Mouse (Mus musculus) limb, embryonic 12.5 days (tissue): ENCODE measurements around the gene Plscr2. TPM values are rescaled to one million over a fixed set of nuclear protein-coding genes. Genes with fewer than 3 reads are reported as not detected.

Experiments
- ATAC-seq: fragments of 200-750 bp; cut with Nextera tagmentation; 2 replicates; pipeline ENCODE4 v1.8.0; 2017; ENCODE audit warnings: low read depth, moderate TSS enrichment; ENCODE audit not compliant: insufficient number of reproducible peaks, insufficient read depth, low FRiP score, low TSS enrichment
- H3K27ac ChIP-seq: fragments of 300-500 bp; sonication (generic); 2 replicates; pipeline ENCODE4 v1.5.1; 2016; ENCODE audit warnings: mild to moderate bottlenecking, moderate library complexity
- H3K27me3 ChIP-seq: fragments of 300-500 bp; sonication (generic); 2 replicates; pipeline ENCODE4 v1.6.1; 2016; ENCODE audit warnings: mild to moderate bottlenecking, moderate library complexity
- H3K36me3 ChIP-seq: fragments of 300-500 bp; sonication (generic); 2 replicates; pipeline ENCODE4 v1.6.1; 2016; ENCODE audit warnings: mild to moderate bottlenecking, moderate library complexity
- H3K4me1 ChIP-seq: fragments of 300-500 bp; sonication (generic); replicated peaks from 2 replicates; pipeline ENCODE4 v1.6.1; 2016
- H3K4me2 ChIP-seq: fragments of 300-500 bp; sonication (generic); 2 replicates; pipeline ENCODE4 v1.6.1; 2016; ENCODE audit warnings: mild to moderate bottlenecking, moderate library complexity
- H3K4me3 ChIP-seq: fragments of 300-500 bp; sonication (generic); replicated peaks from 2 replicates; pipeline ENCODE4 v1.5.1; 2016; ENCODE audit warnings: mild to moderate bottlenecking
- H3K9ac ChIP-seq: fragments of 300-500 bp; sonication (generic); replicated peaks from 2 replicates; pipeline ENCODE4 v1.6.1; 2016; ENCODE audit warnings: mild to moderate bottlenecking, moderate library complexity
- H3K9me3 ChIP-seq: fragments of 300-500 bp; sonication (generic); 2 replicates; pipeline ENCODE4 v1.6.1; 2016; ENCODE audit warnings: mild to moderate bottlenecking, moderate library complexity
- WGBS: fragments of 180-500 bp; shearing (Covaris S2); methylation state at CpG from one replicate; pipeline ENCODE4 v1.1.7; 2016; 5-methylcytosine and 5-hydroxymethylcytosine counted together
- polyA plus RNA-seq: library from polyadenylated mRNA; unstranded; fragments of >200 nt; fragmentation: Nextera tagmentation; extraction: Ambion mirVana; gene quantifications from 2 replicates; pipeline ENCODE4 v1.2.1, GENCODE M21; 2016

Gene Plscr2
- polyA plus RNA-seq, 1 experiment from 2014 or later = 0.73 TPM

GRCm38 (mm10) chr9:92253585-92254321 lies 21.6 kb upstream of the Plscr2 start:
- Histone ChIP-seq H3K4me1 (peaks cover 7% of the 10 kb centered on the region; the same call in 1 of the 2 replicates), H3K4me3 (no peak overlapping the region), H3K9me3 (no peaks in the 10 kb centered on the region), H3K9ac (no peak overlapping the region), H3K27me3 (no peaks in the 10 kb centered on the region), H3K27ac (no peak overlapping the region), H3K36me3 (no peaks in the 10 kb centered on the region), H3K4me2 (no peak overlapping the region)
- ATAC-seq = no peak
- 92% methylated on average over 10 of the region's 10 CpGs for WGBS

- H3K9me3 ChIP-seq = no peaks in the 10 kb centered on the region
- no peak overlapping the region for H3K4me3 ChIP-seq
- ATAC-seq = no peak
- no peaks in the 10 kb centered on the region for H3K4me1 ChIP-seq
- H3K27me3 ChIP-seq = no peaks in the 10 kb centered on the region
- H3K36me3 ChIP-seq = peaks cover 35% of the 10 kb centered on the region
- WGBS = 87% methylated on average over 7 of the region's 7 CpGs
- H3K9ac ChIP-seq = no peak overlapping the region
- no peak overlapping the region for H3K27ac ChIP-seq
- no peak overlapping the region for H3K4me2 ChIP-seq
Observed at GRCm38 (mm10) chr9:92260481-92261159, 14.8 kb upstream of the Plscr2 start.

DNA sequence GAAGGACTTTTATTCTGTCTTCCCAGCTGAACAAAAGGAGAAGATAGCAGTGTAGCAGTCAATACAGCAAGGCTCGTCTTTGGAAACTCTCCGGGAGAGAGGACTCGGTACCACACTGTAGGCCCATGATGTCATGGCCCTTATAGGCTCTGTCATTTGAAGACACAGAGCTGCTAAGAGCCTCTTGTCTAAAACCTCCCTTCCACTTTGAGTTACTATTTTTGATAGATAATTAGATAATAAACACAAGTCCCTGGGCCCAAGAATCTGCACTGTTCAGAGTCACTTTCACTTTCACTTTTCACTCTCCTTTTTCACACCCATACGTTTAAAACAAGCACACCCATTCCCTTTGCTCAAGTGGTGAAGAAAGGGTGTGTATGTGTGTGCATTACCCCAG lies 9.7 kb upstream of the Plscr2 start:
- no peak overlapping the region for H3K4me2 ChIP-seq
- no peaks in the 10 kb centered on the region for H3K4me1 ChIP-seq
- no peak overlapping the region for H3K9ac ChIP-seq
- 86% methylated on average over 4 of the region's 4 CpGs for WGBS
- no peaks in the 10 kb centered on the region for H3K27me3 ChIP-seq
- H3K4me3 ChIP-seq = no peak overlapping the region
- no peak overlapping the region for H3K27ac ChIP-seq
- no peak for ATAC-seq
- no peaks in the 10 kb centered on the region for H3K9me3 ChIP-seq
- H3K36me3 ChIP-seq = peaks cover 64% of the 10 kb centered on the region

GRCm38 (mm10) chr9:92266558-92267171 lies 8.7 kb upstream of the Plscr2 start:
- Histone ChIP-seq H3K9me3 (no peaks in the 10 kb centered on the region), H3K4me3 (no peak overlapping the region), H3K4me2 (no peak overlapping the region), H3K9ac (no peak overlapping the region), H3K27me3 (no peaks in the 10 kb centered on the region), H3K4me1 (no peaks in the 10 kb centered on the region), H3K27ac (no peak overlapping the region), H3K36me3 (peaks cover 58% of the 10 kb centered on the region)
- no peak for ATAC-seq
- WGBS = 82% methylated on average over 8 of the region's 8 CpGs

DNA sequence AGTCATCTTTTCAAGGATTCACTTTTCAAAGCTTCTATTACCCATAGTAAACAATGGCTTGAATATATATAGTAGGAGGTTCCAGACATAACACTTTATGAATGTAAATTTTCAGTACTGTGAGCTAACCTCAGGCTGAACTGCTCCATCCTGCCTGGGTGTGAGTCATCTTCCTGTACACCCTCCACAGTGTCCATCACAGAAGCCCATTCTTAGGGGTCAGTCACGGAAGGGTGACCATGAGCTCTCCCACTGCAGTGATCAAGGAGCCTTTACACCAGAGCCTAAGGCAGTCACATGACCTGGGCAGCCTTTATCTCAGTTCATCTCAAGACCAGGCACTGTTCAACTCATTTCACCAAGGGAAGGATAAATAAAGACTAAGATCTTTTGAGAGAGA lies 7.7 kb upstream of the Plscr2 start:
- H3K27me3 ChIP-seq = no peaks in the 10 kb centered on the region
- ATAC-seq = no peak
- no peak overlapping the region for H3K4me3 ChIP-seq
- no peaks in the 10 kb centered on the region for H3K9me3 ChIP-seq
- no peaks in the 10 kb centered on the region for H3K4me1 ChIP-seq
- peaks cover 53% of the 10 kb centered on the region for H3K36me3 ChIP-seq
- H3K9ac ChIP-seq = no peak overlapping the region
- WGBS = 84% methylated on average over 1 of the region's 1 CpGs
- H3K4me2 ChIP-seq = no peak overlapping the region
- H3K27ac ChIP-seq = no peak overlapping the region

- 91% methylated on average over 5 of the region's 5 CpGs for WGBS
- H3K4me2 ChIP-seq = no peak overlapping the region
- no peaks in the 10 kb centered on the region; the same call in 1 of the 2 replicates for H3K4me1 ChIP-seq
- peaks cover 52% of the 10 kb centered on the region for H3K36me3 ChIP-seq
- H3K9ac ChIP-seq = no peak overlapping the region
- ATAC-seq = no peak
- no peak overlapping the region for H3K27ac ChIP-seq
- no peaks in the 10 kb centered on the region for H3K9me3 ChIP-seq
- H3K27me3 ChIP-seq = no peaks in the 10 kb centered on the region
- no peak overlapping the region for H3K4me3 ChIP-seq
Observed at GRCm38 (mm10) chr9:92269829-92270404, 5.5 kb upstream of the Plscr2 start.

DNA sequence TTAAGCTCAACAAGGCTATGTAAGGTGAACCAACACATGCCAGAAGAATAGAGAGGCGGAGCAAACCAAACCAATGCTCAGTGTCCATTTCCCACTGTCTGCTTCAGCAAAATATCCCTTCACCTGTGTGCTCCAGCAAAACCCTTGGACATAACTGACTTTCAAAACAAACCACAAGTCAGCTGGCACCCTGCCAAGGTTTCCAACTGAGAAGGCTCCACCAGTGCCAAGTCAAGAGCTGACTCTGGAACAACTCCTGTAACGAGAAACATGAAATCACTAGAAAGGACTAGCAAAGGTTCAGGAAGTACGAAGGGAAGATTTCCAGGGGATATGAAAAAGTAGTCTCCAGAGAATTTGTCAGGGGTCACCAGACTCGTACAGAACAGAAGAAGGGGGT lies 4.5 kb upstream of the Plscr2 start:
- Histone ChIP-seq H3K9ac (no peak overlapping the region), H3K27me3 (no peaks in the 10 kb centered on the region), H3K27ac (no peak overlapping the region), H3K9me3 (no peaks in the 10 kb centered on the region), H3K4me2 (no peak overlapping the region), H3K4me3 (no peak overlapping the region), H3K36me3 (peaks cover 46% of the 10 kb centered on the region), H3K4me1 (peaks cover 4% of the 10 kb centered on the region)
- 44% methylated on average over 4 of the region's 4 CpGs for WGBS
- ATAC-seq = no peak

GRCm38 (mm10) chr9:92272650-92273049 lies 2.8 kb upstream of the Plscr2 start:
- H3K27ac ChIP-seq = no peak overlapping the region
- H3K4me1 ChIP-seq = peaks cover 10% of the 10 kb centered on the region
- H3K4me3 ChIP-seq = no peak overlapping the region
- no peaks in the 10 kb centered on the region for H3K27me3 ChIP-seq
- H3K4me2 ChIP-seq = no peak overlapping the region
- H3K36me3 ChIP-seq = peaks cover 32% of the 10 kb centered on the region
- WGBS = 91% methylated on average over 4 of the region's 4 CpGs
- no peaks in the 10 kb centered on the region for H3K9me3 ChIP-seq
- H3K9ac ChIP-seq = no peak overlapping the region
- ATAC-seq = no peak

DNA sequence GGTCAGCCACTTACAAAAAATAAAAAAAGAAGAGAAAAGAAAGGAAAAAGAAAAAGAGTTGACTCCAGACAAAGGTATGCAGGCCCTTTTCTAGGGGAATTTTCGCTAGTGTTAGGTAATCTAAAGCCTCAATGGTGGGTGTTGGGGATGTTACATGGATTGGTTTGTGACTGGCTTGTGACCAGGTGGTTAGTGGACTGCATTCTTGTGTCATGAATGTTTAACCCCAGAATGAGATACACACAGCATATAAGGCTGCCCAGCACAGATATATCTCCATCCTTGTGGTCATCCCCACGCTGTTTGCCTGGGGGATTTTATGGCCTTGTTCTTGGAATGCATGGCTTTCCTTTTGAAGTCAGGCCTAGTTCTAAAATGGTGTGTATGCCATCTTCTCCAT lies 2.1 kb upstream of the Plscr2 start:
- H3K4me3 ChIP-seq = no peak overlapping the region
- 84% methylated on average over 2 of the region's 2 CpGs for WGBS
- no peak overlapping the region for H3K9ac ChIP-seq
- H3K4me1 ChIP-seq = peaks cover 10% of the 10 kb centered on the region
- no peaks in the 10 kb centered on the region for H3K9me3 ChIP-seq
- H3K4me2 ChIP-seq = no peak overlapping the region
- peaks cover 27% of the 10 kb centered on the region for H3K36me3 ChIP-seq
- H3K27ac ChIP-seq = no peak overlapping the region
- ATAC-seq = no peak
- H3K27me3 ChIP-seq = no peaks in the 10 kb centered on the region

- H3K9me3 ChIP-seq = no peaks in the 10 kb centered on the region
- peaks cover 19% of the 10 kb centered on the region for H3K36me3 ChIP-seq
- H3K4me2 ChIP-seq = no peak overlapping the region
- no peak for ATAC-seq
- H3K4me3 ChIP-seq = no peak overlapping the region
- H3K4me1 ChIP-seq = peaks cover 10% of the 10 kb centered on the region
- H3K27ac ChIP-seq = no peak overlapping the region
- H3K27me3 ChIP-seq = no peaks in the 10 kb centered on the region
- 66% methylated on average over 5 of the region's 6 CpGs for WGBS
- H3K9ac ChIP-seq = no peak overlapping the region
Observed at GRCm38 (mm10) chr9:92273956-92274762, 1.2 kb upstream of the Plscr2 start.

DNA sequence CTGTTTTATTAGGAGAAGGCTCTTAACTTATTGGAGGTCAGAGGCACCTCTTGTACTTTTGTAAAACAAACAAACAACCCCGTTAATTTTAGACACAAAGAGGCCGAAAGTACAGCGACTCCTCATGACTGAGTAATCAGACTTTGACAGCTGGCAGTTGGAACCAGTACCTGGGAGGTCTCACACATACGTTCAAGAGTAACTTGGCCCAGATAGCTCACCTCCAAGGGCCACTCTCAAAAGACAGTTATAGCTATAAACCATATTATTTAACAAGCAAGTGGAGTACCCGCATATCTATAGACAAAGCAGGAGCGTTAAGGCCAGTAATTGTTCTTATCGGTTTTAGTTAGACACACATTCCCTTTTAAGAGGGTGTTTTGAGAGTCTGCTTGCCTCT lies 958 bp downstream of the Plscr2 start:
- Histone ChIP-seq H3K4me1 (peaks cover 10% of the 10 kb centered on the region), H3K27me3 (no peaks in the 10 kb centered on the region), H3K27ac (no peak overlapping the region), H3K9me3 (no peaks in the 10 kb centered on the region), H3K9ac (no peak overlapping the region), H3K36me3 (0 out of 2 replicates have a peak, but pooled peaks cover 6% of the 10 kb centered on the region), H3K4me2 (no peak overlapping the region), H3K4me3 (no peak overlapping the region)
- no peak for ATAC-seq
- 69% methylated on average over 7 of the region's 7 CpGs for WGBS
